Mouse (Mus musculus) heart, adult 2 months (tissue): ENCODE results near the gene D630003M21Rik.
A peak's percentile ranks its signal among the peaks of the same experiment; 100 is the strongest.

Experiments used
- CTCF ChIP-seq: fragments of 200-600 bp; IDR thresholded peaks from 2 replicates; pipeline ENCODE4 v1.8.1; 2022; ENCODE audit warnings: antibody characterized with exemption, mild to moderate bottlenecking, moderate library complexity
- POLR2A ChIP-seq: fragments of 200-500 bp; IDR thresholded peaks from 2 replicates; pipeline ENCODE4 v1.6.1; 2011; ENCODE audit warnings: mild to moderate bottlenecking, low read depth, low read length, control low read depth; ENCODE audit not compliant: insufficient read depth

DNA sequence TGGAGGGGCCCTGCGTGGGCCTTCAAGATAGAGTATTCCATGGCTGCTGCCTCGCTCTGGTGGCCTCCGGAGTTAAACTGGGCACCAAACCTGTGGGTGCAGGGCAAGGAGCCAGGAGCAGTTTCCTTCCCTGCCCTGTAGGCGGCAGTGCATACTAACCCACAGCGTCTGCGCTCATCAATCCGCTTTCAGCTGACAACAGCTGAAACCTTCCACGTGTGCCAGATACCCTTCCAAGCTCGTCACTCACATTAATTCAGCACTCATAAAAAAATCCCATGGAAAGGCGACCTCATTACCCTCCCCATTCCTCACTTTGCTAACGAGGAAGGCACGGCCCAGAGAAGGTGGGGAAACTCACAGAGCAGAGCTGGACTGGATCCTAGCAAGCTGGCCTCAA lies 21.2 kb downstream of the D630003M21Rik start:
- peak; percentile 95 for TF ChIP-seq CTCF
- no peak for TF ChIP-seq POLR2A
